Mouse (Mus musculus): Measurements from ENCODE around the gene Cad. TPM values are rescaled to one million over a fixed set of nuclear protein-coding genes. Genes with fewer than 3 reads are reported as not detected.

The Cad gene
- polyA plus RNA-seq (2012; rRNA removed; ENCODE audit: low replicate concordance), result 38.9 and 72.1 TPM in 2 replicates

DNA sequence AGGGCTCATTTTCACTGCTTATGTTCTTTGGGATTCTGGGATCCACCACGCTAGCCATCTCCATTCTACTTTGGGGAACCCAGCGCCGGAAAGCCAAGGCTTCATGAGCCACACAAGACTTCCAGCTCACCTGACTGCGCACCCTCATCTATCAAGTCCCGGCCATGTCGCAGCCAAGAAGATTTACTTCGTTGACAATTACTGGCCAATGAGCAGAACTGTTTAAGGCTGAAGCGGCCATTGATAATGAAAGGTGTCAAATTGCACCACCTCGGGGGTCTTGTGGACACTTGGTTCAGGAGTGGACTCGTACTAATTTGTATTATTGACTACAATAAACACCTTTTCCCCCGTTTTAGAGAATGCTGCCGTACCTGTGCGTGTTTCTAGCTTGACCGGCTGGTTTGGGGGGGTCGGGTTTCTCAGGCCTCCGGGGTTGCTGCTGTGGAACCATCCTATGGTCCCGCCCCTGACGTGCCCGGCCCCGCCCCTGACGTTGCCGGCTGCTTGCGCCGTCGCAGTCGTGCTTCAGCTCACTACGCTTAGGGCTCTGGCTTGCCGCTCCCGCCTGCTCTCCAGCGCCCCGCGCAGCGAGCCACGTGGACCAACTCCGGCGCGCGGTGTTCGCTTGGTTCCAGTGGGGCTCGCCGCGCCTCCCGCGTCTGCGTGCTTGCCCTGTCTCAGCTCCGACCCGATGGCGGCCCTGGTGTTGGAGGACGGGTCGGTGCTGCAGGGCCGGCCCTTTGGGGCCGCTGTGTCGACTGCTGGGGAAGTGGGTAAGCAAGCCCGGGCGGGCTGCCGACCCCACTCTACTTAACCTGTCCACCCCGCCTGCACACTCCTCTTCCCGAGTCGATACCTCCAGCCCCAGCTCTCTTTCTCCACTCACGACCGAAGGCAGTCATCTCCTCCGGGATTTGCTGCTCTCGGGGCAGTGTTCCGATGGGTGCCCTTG lies at the start of gene Cad:
TSS of gene Cad (plus strand) at position 520 of the 955 bp plus-strand sequence.

DNA sequence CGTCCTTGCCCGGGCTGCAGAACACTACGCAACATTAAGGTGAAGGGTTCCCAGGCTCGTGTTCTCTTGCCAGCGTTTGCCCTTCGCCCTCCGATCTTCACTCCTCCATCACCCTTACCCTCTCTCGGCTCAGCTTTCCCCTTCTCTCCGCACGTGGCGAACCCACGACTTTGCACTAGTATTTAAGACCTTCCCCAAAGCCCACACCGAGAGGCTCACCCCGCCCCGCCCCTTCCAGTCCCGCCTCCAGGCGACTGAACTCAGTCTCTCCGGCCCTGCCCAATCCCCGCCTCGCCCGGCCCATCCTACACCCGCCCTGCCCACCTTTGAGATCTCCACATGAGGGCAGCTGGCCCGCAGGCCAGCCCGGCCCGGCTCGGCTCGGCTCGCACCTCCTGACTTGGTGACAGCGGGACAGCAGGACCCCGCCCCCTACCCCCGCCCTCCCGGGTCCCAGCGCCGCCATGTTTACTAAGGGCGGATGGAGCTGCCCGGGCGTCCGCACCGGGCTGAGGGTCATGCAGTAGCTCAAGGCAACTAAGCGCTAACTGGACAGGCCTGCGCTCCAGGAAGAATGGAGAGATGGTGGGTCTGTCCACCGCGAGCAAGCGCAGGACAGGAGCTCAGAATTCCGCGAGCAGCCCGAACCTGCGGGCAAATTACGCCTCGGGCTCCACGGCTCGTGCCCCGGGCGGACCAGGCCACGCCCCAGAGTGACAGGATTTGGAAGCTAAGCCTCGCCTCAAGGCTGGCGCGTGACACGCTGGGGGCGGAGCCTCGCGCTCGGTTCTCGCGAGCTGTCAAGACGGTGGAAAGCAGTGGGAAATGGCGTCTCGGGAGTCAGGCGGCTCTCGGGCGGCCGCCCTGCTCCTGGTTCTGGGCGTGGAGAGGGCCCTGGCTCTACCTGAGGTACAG lies 6.5 kb upstream of the Cad start, which contains the start of gene Atraid:
TSS of gene Atraid (plus strand) at position 465 of the 915 bp plus-strand sequence.

DNA sequence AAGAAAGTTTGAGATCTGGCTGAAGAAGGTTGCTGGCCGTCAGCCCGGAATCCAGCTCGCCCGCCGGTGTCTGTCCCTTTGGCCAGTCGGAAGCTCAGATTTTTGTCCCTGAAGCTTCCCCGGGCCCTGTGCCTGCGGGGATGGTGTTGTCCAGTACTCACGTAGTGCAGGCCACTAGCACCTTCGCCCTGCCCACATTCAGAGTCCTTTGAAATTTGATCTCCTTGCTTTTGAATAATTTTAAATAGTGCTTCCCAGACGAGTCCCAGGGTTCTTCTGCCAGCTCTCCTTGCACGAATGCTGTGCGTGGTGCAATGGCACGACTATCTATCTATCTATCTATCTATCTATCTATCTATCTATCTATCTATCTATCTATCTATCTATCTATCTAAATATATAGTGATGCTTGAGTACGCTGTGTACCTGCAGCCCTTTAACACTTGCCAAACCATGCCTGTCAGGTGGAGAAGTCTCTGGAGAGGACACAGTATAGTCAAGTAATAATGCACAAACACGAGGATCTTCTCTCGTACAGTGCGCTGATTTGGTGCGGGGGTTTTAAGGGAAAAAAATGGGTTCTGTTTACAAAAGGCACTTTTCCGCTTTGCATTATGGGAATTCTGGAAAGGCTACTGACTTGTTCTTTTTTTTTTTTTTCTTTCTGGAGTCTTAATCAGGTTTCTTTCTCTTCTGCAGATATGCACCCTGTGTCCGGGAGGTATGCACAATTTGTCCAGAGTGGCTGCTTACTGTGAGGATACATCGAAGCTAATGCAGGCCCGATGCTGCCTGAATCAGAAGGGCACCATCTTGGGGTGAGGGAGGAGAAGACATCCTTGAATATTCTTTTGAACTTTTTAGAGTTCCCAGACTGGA lies 5.6 kb upstream of the Cad start, which contains the start of gene Slc5a6:
TSS of gene Slc5a6 (minus strand) at position 162 of the 879 bp plus-strand sequence.

DNA sequence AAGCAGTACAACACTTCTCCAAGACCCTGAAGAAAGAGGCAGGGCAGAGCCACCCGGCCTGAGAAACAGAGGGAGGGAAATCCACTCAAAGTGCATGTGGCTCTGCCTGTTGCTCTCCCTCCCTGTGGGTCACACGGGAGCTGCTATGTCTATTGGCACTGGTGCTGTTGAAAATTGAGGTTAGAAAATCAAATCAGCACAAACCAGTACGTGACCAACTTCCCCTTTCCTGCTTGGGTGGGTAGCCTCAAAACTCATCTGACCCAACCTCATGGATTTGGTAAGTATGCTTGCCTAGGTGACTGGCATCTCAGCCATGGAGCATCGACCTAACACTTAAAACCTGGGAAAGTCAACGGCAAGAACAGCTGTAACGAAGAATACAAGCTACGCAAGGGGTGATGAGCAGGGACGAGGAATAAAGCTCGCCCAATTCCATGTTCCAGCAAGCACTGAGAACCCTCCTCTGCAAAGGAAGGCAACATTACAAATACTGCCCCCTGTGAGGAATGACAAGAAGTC lies 51.3 kb downstream of the Cad start, which contains the start of gene Dnajc5g:
TSS of gene Dnajc5g (plus strand) at position 472 of the 522 bp plus-strand sequence.

DNA sequence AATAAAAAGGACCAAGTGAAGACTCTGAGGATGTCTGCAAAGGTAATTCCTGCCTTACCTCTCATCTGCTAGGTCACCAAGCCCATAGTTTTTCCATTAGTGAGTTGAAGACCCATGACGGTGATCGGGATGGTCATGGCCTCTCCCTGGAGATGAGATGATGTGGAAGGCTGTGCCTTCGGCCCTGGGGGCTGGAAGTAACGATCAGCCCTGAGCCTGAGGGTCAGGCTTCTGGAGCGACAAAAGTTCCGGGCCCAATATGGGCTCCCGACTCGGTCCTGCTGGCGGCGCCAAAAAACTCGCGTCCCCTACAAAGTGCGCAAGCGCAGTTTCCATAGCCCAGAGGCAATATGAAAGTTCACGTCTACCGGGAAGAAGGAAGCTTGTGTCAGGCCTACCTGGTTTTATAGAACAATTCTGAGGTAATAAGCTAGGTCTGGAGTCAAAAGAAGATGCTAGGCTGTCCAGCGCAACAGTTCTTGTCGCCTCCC lies 53.5 kb downstream of the Cad start, which contains the start of gene Slc30a3:
TSS of gene Slc30a3 (minus strand) at position 238 of the 491 bp plus-strand sequence.

DNA sequence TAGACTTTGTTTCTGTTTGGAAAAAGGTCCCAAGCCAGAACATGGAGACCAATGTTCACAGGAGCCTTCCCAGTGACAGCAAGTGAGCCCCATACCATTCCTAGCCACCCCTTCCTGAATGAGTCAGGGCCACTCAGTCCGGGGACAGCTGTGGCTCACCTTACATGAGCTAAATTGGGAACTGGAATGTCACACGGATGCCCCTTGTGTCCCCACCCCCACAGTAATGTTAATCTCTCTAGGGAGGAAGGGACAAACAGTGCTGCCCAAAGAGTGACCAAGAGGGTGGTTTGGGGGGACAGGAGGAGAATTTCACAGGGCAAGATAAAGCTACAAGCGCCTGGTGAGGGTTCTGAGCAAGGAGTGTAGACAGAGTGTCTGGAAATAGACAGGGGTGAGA lies 61.8 kb downstream of the Cad start, which contains the start of gene Trim54:
TSS of gene Trim54 (plus strand) at position 359 of the 400 bp plus-strand sequence.

Other genes with a start within 250 kb of the Cad start
- 42.4 and 51.9 TPM in 2 replicates for gene Mapre3, start 240.1 kb upstream of the Cad start, polyA plus RNA-seq (2012; rRNA removed; ENCODE audit: low replicate concordance)
- 94.4 and 99.5 TPM in 2 replicates for gene Tmem214, start 186.8 kb upstream of the Cad start, polyA plus RNA-seq (2012; rRNA removed; ENCODE audit: low replicate concordance)
- 9.7 and 14.6 TPM in 2 replicates for gene Agbl5, start 166.1 kb upstream of the Cad start, polyA plus RNA-seq (2012; rRNA removed; ENCODE audit: low replicate concordance)
- gene Ost4, start 147.0 kb upstream of the Cad start, polyA plus RNA-seq (2012; rRNA removed; ENCODE audit: low replicate concordance), result 171 and 178 TPM in 2 replicates
- 27.5 and 46.9 TPM in 2 replicates for gene Emilin1, start 141.4 kb upstream of the Cad start, polyA plus RNA-seq (2012; rRNA removed; ENCODE audit: low replicate concordance)
- 35.7 and 36.4 TPM in 2 replicates for gene Khk, start 133.3 kb upstream of the Cad start, polyA plus RNA-seq (2012; rRNA removed; ENCODE audit: low replicate concordance)
- 1.5 and 2.5 TPM in 2 replicates for gene Cgref1, start 109.2 kb upstream of the Cad start, polyA plus RNA-seq (2012; rRNA removed; ENCODE audit: low replicate concordance)
- 250 and 344 TPM in 2 replicates for gene Preb, start 94.4 kb upstream of the Cad start, polyA plus RNA-seq (2012; rRNA removed; ENCODE audit: low replicate concordance)
- gene Tcf23, start 86.1 kb upstream of the Cad start, polyA plus RNA-seq (2012; rRNA removed; ENCODE audit: low replicate concordance), result 0.10 and 0.11 TPM in 2 replicates
- gene Atraid, start 6.5 kb upstream of the Cad start, polyA plus RNA-seq (2012; rRNA removed; ENCODE audit: low replicate concordance), result 125 and 213 TPM in 2 replicates
- gene Slc5a6, start 5.9 kb upstream of the Cad start, polyA plus RNA-seq (2012; rRNA removed; ENCODE audit: low replicate concordance), result 94.2 and 109 TPM in 2 replicates
- 0.07 TPM in 1 of 2 replicates, not detected in the other for gene Dnajc5g, start 51.5 kb downstream of the Cad start, polyA plus RNA-seq (2012; rRNA removed; ENCODE audit: low replicate concordance)
- gene Slc30a3, start 53.5 kb downstream of the Cad start, polyA plus RNA-seq (2012; rRNA removed; ENCODE audit: low replicate concordance), result 0.13 and 0.33 TPM in 2 replicates
- 0.12 and 58.4 TPM in 2 replicates for gene Trim54, start 61.9 kb downstream of the Cad start, polyA plus RNA-seq (2012; rRNA removed; ENCODE audit: low replicate concordance)
- not detected in 2 replicates for gene Ucn, start 84.0 kb downstream of the Cad start, polyA plus RNA-seq (2012; rRNA removed; ENCODE audit: low replicate concordance)
- gene Mpv17, start 99.5 kb downstream of the Cad start, polyA plus RNA-seq (2012; rRNA removed; ENCODE audit: low replicate concordance), result 108 and 257 TPM in 2 replicates
- 1.9 and 2.9 TPM in 2 replicates for gene Gm29609, start 125.1 kb downstream of the Cad start, polyA plus RNA-seq (2012; rRNA removed; ENCODE audit: low replicate concordance)
- 45.6 and 73.6 TPM in 2 replicates for gene Gtf3c2, start 125.4 kb downstream of the Cad start, polyA plus RNA-seq (2012; rRNA removed; ENCODE audit: low replicate concordance)
- gene Snx17, start 138.4 kb downstream of the Cad start, polyA plus RNA-seq (2012; rRNA removed; ENCODE audit: low replicate concordance), result 84.7 and 87.0 TPM in 2 replicates
- gene Eif2b4, start 138.7 kb downstream of the Cad start, polyA plus RNA-seq (2012; rRNA removed; ENCODE audit: low replicate concordance), result 40.4 and 67.9 TPM in 2 replicates
- gene Zfp513, start 147.5 kb downstream of the Cad start, polyA plus RNA-seq (2012; rRNA removed; ENCODE audit: low replicate concordance), result 50.0 and 88.9 TPM in 2 replicates
- gene Ppm1g, start 165.9 kb downstream of the Cad start, polyA plus RNA-seq (2012; rRNA removed; ENCODE audit: low replicate concordance), result 38.9 and 102 TPM in 2 replicates
- gene Nrbp1, start 186.1 kb downstream of the Cad start, polyA plus RNA-seq (2012; rRNA removed; ENCODE audit: low replicate concordance), result 202 and 225 TPM in 2 replicates
- 0.53 and 1.4 TPM in 2 replicates for gene Gm9970, start 186.5 kb downstream of the Cad start, polyA plus RNA-seq (2012; rRNA removed; ENCODE audit: low replicate concordance)
- gene Krtcap3, start 196.9 kb downstream of the Cad start, polyA plus RNA-seq (2012; rRNA removed; ENCODE audit: low replicate concordance), result 47.3 and 57.7 TPM in 2 replicates
- 29.7 and 31.8 TPM in 2 replicates for gene Ift172, start 236.3 kb downstream of the Cad start, polyA plus RNA-seq (2012; rRNA removed; ENCODE audit: low replicate concordance)
- gene Fndc4, start 241.3 kb downstream of the Cad start, polyA plus RNA-seq (2012; rRNA removed; ENCODE audit: low replicate concordance), result 15.6 and 18.2 TPM in 2 replicates
- 0.36 and 0.84 TPM in 2 replicates for gene Gckr, start 242.7 kb downstream of the Cad start, polyA plus RNA-seq (2012; rRNA removed; ENCODE audit: low replicate concordance)